Mouse (Mus musculus) hindbrain, embryonic 15.5 days (tissue): ENCODE results near the gene Epha5. TPM values are rescaled to one million over a fixed set of nuclear protein-coding genes. Genes with fewer than 3 reads are reported as not detected.

Source experiments
- ATAC-seq: fragments of 200-750 bp; cut with Nextera tagmentation; 2 replicates; pipeline ENCODE4 v1.8.0; 2017; ENCODE audit warnings: low read depth, moderate number of reproducible peaks, moderate TSS enrichment; ENCODE audit not compliant: low FRiP score
- H3K27ac ChIP-seq: fragments of 300-500 bp; sonication (generic); replicated peaks from 2 replicates; pipeline ENCODE4 v1.5.1; 2015; ENCODE audit warnings: mild to moderate bottlenecking, inconsistent platforms
- H3K27me3 ChIP-seq: fragments of 300-500 bp; sonication (generic); 2 replicates; pipeline ENCODE4 v1.6.1; 2015; ENCODE audit warnings: control low read depth, inconsistent platforms
- H3K36me3 ChIP-seq: fragments of 300-500 bp; sonication (generic); 2 replicates; pipeline ENCODE4 v1.6.1; 2015; ENCODE audit warnings: control low read depth, inconsistent platforms
- H3K4me1 ChIP-seq: fragments of 300-500 bp; sonication (generic); replicated peaks from 2 replicates; pipeline ENCODE4 v1.6.1; 2015; ENCODE audit warnings: control low read depth, inconsistent platforms
- H3K4me2 ChIP-seq: fragments of 300-500 bp; sonication (generic); 2 replicates; pipeline ENCODE4 v1.6.1; 2015; ENCODE audit warnings: moderate library complexity, mild to moderate bottlenecking, inconsistent platforms
- H3K4me3 ChIP-seq: fragments of 300-500 bp; sonication (generic); 2 replicates; pipeline ENCODE4 v1.5.1; 2015; ENCODE audit warnings: mild to moderate bottlenecking, inconsistent platforms
- H3K9ac ChIP-seq: fragments of 300-500 bp; sonication (generic); 2 replicates; pipeline ENCODE4 v1.6.1; 2015; ENCODE audit warnings: inconsistent platforms
- H3K9me3 ChIP-seq: fragments of 300-500 bp; sonication (generic); 2 replicates; pipeline ENCODE4 v1.6.1; 2016; ENCODE audit warnings: control low read depth, inconsistent platforms
- WGBS: fragments of 180-500 bp; shearing (Covaris S2); methylation state at CpG from one replicate; pipeline ENCODE4 v1.1.7; 2015; 5-methylcytosine and 5-hydroxymethylcytosine counted together
- polyA plus RNA-seq: library from polyadenylated mRNA; unstranded; fragments of >200 nt; fragmentation: Nextera tagmentation; extraction: Ambion mirVana; gene quantifications from 2 replicates; pipeline ENCODE4 v1.2.1, GENCODE M21; 2015

Gene Epha5
- polyA plus RNA-seq, 1 experiment from 2014 or later: 72.0 TPM

GRCm38 (mm10) chr5:84070976-84071375 is 346.2 kb downstream of the Epha5 start:
- 85% methylated on average over 7 of the region's 7 CpGs for WGBS
- H3K4me3 ChIP-seq: no peak overlapping the region
- no peaks in the 10 kb centered on the region for H3K9me3 ChIP-seq
- peaks cover 5% of the 10 kb centered on the region for H3K36me3 ChIP-seq
- H3K27ac ChIP-seq: no peak overlapping the region
- H3K4me1 ChIP-seq: no peaks in the 10 kb centered on the region
- no peak for ATAC-seq
- H3K4me2 ChIP-seq: no peak overlapping the region
- no peak overlapping the region for H3K9ac ChIP-seq
- H3K27me3 ChIP-seq: no peaks in the 10 kb centered on the region

- Histone ChIP-seq H3K9me3 (no peaks in the 10 kb centered on the region), H3K27me3 (no peaks in the 10 kb centered on the region), H3K4me1 (no peaks in the 10 kb centered on the region), H3K4me2 (no peak overlapping the region), H3K27ac (no peak overlapping the region), H3K9ac (no peak overlapping the region), H3K4me3 (no peak overlapping the region), H3K36me3 (no peaks in the 10 kb centered on the region)
- no peak for ATAC-seq
- WGBS: 93% methylated on average over 2 of the region's 2 CpGs
Measured at GRCm38 (mm10) chr5:84053880-84054279, 363.3 kb downstream of the Epha5 start.

- no peak for ATAC-seq
- Histone ChIP-seq H3K36me3 (no peaks in the 10 kb centered on the region), H3K4me3 (no peak overlapping the region), H3K9ac (no peak overlapping the region), H3K9me3 (no peaks in the 10 kb centered on the region), H3K27ac (no peak overlapping the region), H3K4me2 (no peak overlapping the region), H3K4me1 (no peaks in the 10 kb centered on the region), H3K27me3 (no peaks in the 10 kb centered on the region)
- WGBS: 97% methylated on average over 1 of the region's 1 CpGs
Measured at GRCm38 (mm10) chr5:84037250-84037963, 379.8 kb downstream of the Epha5 start.
